Mouse (Mus musculus) neural tube, embryonic 15.5 days (tissue): ENCODE measurements at regions not wholly inside any gene's neighbourhood (a gene's known extent, or its start where the extent isn't known, plus 50 kb on each side); places are given as distances from the start of the nearest gene placed in this dataset.

Experiments used
- ATAC-seq: fragments of 200-750 bp; cut with Nextera tagmentation; 2 replicates; pipeline ENCODE4 v1.8.0; 2017; ENCODE audit warnings: mild to moderate bottlenecking, moderate TSS enrichment, moderate library complexity; ENCODE audit not compliant: low FRiP score
- H3K27ac ChIP-seq: fragments of 300-500 bp; sonication (generic); replicated peaks from 2 replicates; pipeline ENCODE4 v1.5.1; 2015; ENCODE audit warnings: mild to moderate bottlenecking, inconsistent platforms
- H3K27me3 ChIP-seq: fragments of 300-500 bp; sonication (generic); replicated peaks from 2 replicates; pipeline ENCODE4 v1.6.1; 2015; ENCODE audit warnings: inconsistent platforms
- H3K36me3 ChIP-seq: fragments of 300-500 bp; sonication (generic); 2 replicates; pipeline ENCODE4 v1.6.1; 2015; ENCODE audit warnings: inconsistent platforms
- H3K4me1 ChIP-seq: fragments of 300-500 bp; sonication (generic); 2 replicates; pipeline ENCODE4 v1.6.1; 2015; ENCODE audit warnings: inconsistent platforms
- H3K4me2 ChIP-seq: fragments of 300-500 bp; sonication (generic); 2 replicates; pipeline ENCODE4 v1.6.1; 2015; ENCODE audit warnings: inconsistent platforms, mild to moderate bottlenecking, moderate library complexity
- H3K4me3 ChIP-seq: fragments of 300-500 bp; sonication (generic); replicated peaks from 2 replicates; pipeline ENCODE4 v1.5.1; 2015; ENCODE audit warnings: mild to moderate bottlenecking, inconsistent platforms
- H3K9ac ChIP-seq: fragments of 300-500 bp; sonication (generic); replicated peaks from 2 replicates; pipeline ENCODE4 v1.6.1; 2015; ENCODE audit warnings: mild to moderate bottlenecking, inconsistent platforms
- H3K9me3 ChIP-seq: fragments of 300-500 bp; sonication (generic); replicated peaks from 2 replicates; pipeline ENCODE4 v1.6.1; 2016; ENCODE audit warnings: inconsistent platforms
- WGBS: fragments of 180-500 bp; shearing (Covaris S2); methylation state at CpG from one replicate; pipeline ENCODE4 v1.1.7; 2015; ENCODE audit warnings: mixed read lengths; 5-methylcytosine and 5-hydroxymethylcytosine counted together

DNA sequence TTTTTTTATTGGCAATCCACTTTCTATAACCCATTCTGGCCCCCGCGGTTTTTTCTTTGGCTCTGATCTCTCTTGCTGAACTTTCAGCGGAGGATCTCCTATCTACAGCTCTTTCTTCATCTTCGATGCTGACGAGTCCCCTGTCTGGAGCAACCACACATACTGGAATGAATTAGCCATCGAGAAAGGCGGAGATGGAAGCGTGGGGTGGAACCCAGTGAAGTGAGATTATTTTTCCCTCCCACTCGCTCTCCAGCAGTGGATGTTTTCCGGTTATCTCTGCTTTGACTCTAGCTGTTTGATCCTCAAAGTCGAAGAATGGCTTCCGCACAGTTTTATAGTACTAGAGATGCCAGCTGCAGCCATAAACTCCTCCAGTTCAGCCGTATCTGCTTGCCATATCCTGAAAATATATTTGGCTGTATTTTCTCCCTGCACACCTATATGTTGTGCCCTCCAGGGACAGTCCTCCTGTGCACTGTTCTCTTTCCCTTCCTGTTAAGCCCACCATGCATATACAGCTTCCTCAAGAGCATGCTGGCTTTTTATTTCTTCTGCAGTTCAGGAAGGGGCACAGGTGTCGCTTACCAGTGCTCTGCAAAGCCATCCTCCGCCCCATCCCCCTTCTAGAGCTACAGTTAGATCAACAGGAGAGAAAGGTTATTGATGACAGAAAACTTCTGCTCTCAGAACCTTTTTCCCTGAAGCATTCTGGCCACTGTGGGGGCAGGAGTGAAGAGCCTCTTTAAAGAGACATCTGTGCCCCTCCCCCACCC is 284.3 kb upstream of the Gadl1 start:
- Histone ChIP-seq H3K9ac (no peak overlapping the region), H3K4me2 (no peak overlapping the region), H3K27ac (no peak overlapping the region), H3K4me3 (no peak overlapping the region), H3K36me3 (no peaks in the 10 kb centered on the region), H3K4me1 (peaks cover 9% of the 10 kb centered on the region), H3K27me3 (no peaks in the 10 kb centered on the region), H3K9me3 (no peaks in the 10 kb centered on the region)
- ATAC-seq: no peak
- 68% methylated on average over 15 of the region's 15 CpGs for WGBS

DNA sequence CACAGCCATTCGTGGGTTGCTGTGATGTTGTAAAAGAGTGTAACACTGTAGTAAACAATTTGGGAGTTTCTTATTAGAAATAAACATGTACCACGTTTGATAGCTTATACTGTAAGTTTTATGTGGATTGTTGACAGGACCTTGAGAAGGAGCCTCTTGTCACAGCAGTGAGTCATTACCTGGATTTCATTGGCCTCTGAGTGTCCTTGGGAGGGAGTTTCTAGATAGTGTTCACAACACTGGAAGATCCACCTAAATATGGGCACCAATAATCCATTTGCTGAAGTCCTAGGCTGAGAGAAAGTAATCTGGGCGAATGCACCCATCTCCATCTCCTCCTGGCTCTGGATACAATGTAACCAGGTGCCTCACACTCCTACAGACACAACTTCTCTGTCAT is 281.7 kb upstream of the Gadl1 start:
- Histone ChIP-seq H3K4me1 (peaks cover 9% of the 10 kb centered on the region), H3K4me3 (no peak overlapping the region), H3K27ac (no peak overlapping the region), H3K27me3 (no peaks in the 10 kb centered on the region), H3K36me3 (no peaks in the 10 kb centered on the region), H3K4me2 (no peak overlapping the region), H3K9ac (no peak overlapping the region), H3K9me3 (no peaks in the 10 kb centered on the region)
- ATAC-seq: no peak
- 81% methylated on average over 3 of the region's 3 CpGs for WGBS

DNA sequence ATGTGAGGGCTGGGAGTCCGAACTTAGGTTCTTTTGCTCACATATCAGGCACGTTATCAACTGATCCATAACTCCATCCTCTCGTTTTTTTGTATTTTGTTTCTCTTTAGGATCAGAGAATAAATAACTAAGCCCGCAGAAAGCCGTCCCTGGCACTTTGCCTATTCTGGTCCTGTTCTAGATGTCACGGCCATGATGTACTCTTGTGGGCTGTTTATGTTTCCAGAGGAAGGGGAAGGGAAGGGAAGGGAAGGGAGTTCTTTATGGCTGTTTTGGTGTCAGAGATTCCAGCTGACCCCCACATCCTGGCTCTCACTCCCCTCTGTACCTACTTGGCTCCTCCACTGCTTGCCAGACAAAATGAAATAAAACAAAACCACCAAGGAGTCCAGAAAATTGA is 272.1 kb upstream of the Gadl1 start:
- ATAC-seq: no peak
- H3K27me3 ChIP-seq: no peaks in the 10 kb centered on the region
- no peak overlapping the region for H3K4me2 ChIP-seq
- WGBS: 82% methylated on average over 6 of the region's 6 CpGs
- no peaks in the 10 kb centered on the region for H3K36me3 ChIP-seq
- H3K4me1 ChIP-seq: no peaks in the 10 kb centered on the region
- no peaks in the 10 kb centered on the region for H3K9me3 ChIP-seq
- H3K27ac ChIP-seq: no peak overlapping the region
- no peak overlapping the region for H3K4me3 ChIP-seq
- H3K9ac ChIP-seq: no peak overlapping the region

DNA sequence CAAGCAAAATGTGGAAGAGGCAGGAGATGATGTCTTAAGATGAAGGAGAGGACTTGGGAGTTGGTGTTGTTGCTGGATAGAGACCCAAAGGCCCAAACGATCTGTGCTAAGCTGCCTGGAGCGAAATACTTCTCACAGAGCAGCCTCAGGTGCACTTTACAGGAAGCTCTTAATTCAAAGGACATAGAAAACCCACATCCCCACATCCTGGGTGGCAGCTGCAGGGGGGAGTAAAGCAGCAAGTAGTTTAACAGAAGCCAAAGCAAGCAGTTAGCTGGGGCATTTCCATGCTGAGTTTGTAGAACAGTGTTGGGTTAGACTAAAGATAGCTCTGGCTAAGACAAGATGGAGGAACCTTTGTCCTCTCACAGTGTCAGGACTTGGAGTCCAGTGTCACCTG is 268.5 kb upstream of the Gadl1 start:
- no peaks in the 10 kb centered on the region for H3K9me3 ChIP-seq
- 87% methylated on average over 2 of the region's 2 CpGs for WGBS

DNA sequence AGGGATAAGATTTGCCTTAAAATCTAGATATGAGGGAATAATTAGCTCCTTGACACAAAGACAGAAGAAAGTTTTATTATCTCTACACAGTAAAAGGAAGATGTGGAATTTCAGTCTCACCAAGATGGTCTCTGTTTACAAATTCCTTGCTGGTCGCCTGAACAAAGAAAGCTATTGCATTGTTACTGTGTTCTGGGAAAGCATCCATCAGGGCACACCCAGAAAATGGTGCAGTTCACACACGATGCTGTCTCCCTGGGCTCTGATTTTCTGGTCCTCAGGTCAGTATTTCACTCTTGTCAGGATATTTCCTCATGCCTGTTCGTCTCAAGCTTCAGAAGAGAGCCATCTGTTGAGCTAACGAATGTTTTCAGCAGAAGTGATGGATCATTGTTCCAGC is 267.2 kb upstream of the Gadl1 start:
- H3K27ac ChIP-seq: no peak overlapping the region
- H3K9me3 ChIP-seq: no peaks in the 10 kb centered on the region
- peaks cover 16% of the 10 kb centered on the region; the same call in 1 of the 2 replicates for H3K4me1 ChIP-seq
- no peak overlapping the region for H3K4me3 ChIP-seq
- H3K9ac ChIP-seq: no peak overlapping the region
- H3K4me2 ChIP-seq: no peak overlapping the region
- no peaks in the 10 kb centered on the region for H3K27me3 ChIP-seq
- WGBS: 21% methylated on average over 4 of the region's 4 CpGs
- ATAC-seq: no peak
- no peaks in the 10 kb centered on the region for H3K36me3 ChIP-seq

More for the DNA sequence above, 268.5 kb upstream of the Gadl1 start:
- Histone ChIP-seq H3K9ac (no peak overlapping the region), H3K4me2 (no peak overlapping the region), H3K4me3 (no peak overlapping the region), H3K27me3 (no peaks in the 10 kb centered on the region), H3K27ac (no peak overlapping the region), H3K4me1 (peaks cover 8% of the 10 kb centered on the region; the same call in 1 of the 2 replicates), H3K36me3 (no peaks in the 10 kb centered on the region)
- no peak for ATAC-seq

DNA sequence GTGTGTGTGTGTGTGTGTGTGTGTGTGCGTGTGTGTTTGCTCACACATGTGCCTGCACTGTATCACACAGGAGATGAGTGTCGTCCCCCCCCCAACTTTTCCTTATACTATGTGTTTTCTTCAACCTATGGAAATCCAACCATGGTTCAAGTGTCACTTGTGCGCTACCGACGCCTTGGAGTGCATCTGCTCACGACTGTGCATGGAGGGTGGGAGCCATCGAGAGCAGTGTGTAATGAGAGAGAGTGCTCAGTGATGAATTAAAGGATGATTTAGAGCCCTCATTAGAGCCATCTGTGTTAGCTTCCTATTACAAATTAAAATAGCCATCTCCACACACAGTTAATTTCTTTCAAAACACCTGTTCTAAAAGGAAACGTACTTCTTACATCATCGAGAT is 264.3 kb upstream of the Gadl1 start:
- peaks cover 16% of the 10 kb centered on the region; the same call in 1 of the 2 replicates for H3K4me1 ChIP-seq
- H3K9me3 ChIP-seq: no peaks in the 10 kb centered on the region
- H3K27ac ChIP-seq: no peak overlapping the region
- H3K4me2 ChIP-seq: no peak overlapping the region
- H3K9ac ChIP-seq: no peak overlapping the region
- WGBS: 44% methylated on average over 9 of the region's 9 CpGs
- H3K27me3 ChIP-seq: no peaks in the 10 kb centered on the region
- H3K4me3 ChIP-seq: no peak overlapping the region
- H3K36me3 ChIP-seq: no peaks in the 10 kb centered on the region
- peak; percentile 38; the same call in 1 of the 2 replicates for ATAC-seq

DNA sequence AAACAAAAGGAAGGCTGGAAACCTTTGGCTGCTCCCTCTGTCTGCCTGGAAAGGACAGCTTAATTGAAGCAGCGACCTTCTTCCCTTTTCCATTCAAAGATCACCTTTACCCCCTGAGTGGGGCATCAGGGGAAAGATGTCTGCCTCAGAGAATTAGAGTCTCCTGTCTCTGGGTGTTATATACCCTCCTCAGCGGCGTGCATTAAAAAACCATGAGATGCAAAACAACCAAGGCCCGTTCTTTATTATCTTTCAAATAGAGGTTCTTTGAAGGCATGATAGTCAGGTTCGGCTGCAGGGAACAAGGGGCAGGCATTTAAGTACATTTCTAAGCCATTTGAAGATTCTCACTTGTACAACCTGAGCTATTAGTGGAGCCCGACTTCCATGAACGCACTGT is 263.0 kb upstream of the Gadl1 start:
- Histone ChIP-seq H3K27me3 (no peaks in the 10 kb centered on the region), H3K4me1 (peaks cover 16% of the 10 kb centered on the region; the same call in 1 of the 2 replicates), H3K9me3 (no peaks in the 10 kb centered on the region), H3K27ac (no peak overlapping the region), H3K4me3 (no peak overlapping the region), H3K36me3 (no peaks in the 10 kb centered on the region), H3K9ac (no peak overlapping the region), H3K4me2 (no peak overlapping the region)
- ATAC-seq: no peak
- 28% methylated on average over 7 of the region's 7 CpGs for WGBS

DNA sequence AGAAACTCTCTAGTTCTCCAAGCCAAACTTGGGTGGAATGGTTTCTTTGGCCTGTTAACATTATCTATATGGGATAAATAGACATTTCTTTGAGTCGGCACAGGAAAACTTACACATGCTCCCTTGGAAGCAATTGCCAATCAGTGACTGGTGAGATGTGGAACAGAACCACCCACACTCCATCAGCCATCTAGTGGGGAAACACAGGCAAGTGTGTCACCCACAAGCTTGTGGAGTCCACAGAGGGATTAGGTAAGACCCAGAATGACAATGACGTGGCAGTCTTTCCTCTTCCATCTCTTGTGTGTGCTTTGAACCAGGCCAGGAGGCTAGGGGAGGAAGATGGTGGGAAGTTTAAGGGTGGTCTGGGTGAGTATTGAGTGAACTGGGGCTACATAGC is 257.5 kb upstream of the Gadl1 start:
- no peak overlapping the region for H3K4me3 ChIP-seq
- H3K27ac ChIP-seq: no peak overlapping the region
- no peaks in the 10 kb centered on the region for H3K36me3 ChIP-seq
- no peaks in the 10 kb centered on the region for H3K9me3 ChIP-seq
- H3K4me1 ChIP-seq: no peaks in the 10 kb centered on the region
- ATAC-seq: no peak
- WGBS: 86% methylated on average over 2 of the region's 2 CpGs
- H3K9ac ChIP-seq: no peak overlapping the region
- H3K4me2 ChIP-seq: no peak overlapping the region
- no peaks in the 10 kb centered on the region for H3K27me3 ChIP-seq

DNA sequence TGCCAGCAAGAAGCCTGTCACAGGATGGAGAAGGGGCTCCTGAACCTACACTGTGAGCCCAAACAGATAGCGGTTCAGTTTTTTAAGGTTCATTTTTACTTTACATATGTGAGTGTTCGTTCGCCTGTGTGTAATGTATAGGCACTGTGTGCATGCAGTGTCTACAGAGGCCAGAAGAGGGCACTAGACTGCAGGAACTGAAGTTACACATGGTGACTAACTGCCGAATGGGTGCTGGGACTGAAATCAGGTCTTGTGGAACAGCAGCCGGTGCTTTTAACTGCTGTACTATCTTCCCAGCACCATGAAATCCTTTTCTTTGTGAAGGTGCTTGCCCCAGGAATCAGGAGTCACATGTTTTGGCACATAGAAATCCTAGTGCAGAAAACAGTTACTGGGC is 256.1 kb upstream of the Gadl1 start:
- no peak overlapping the region for H3K4me3 ChIP-seq
- H3K36me3 ChIP-seq: no peaks in the 10 kb centered on the region
- H3K4me1 ChIP-seq: no peaks in the 10 kb centered on the region
- 95% methylated on average over 5 of the region's 5 CpGs for whole genome bisulfite sequencing
- ATAC-seq: no peak
- no peak overlapping the region for H3K9ac ChIP-seq
- no peak overlapping the region for H3K27ac ChIP-seq
- no peaks in the 10 kb centered on the region for H3K27me3 ChIP-seq
- H3K9me3 ChIP-seq: no peaks in the 10 kb centered on the region
- no peak overlapping the region for H3K4me2 ChIP-seq

DNA sequence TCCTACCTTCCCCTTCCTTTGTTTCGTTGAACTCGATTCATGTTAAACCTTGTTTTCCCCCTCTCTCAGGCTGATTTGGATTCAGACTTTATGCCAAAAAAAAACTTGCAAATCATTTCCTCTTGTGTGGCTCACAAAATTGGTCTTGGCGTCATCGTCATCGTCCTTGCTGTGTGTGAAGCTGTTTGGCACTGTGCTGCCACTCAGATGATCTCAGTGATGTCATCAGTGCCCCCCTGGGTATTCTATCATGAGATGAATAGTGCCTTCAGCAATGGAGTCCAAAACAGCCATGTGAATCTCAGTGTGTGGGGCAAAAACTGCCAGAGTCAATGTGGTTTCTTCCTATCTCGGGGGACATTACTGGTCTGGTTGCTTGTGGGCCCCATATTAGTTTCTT is 254.3 kb upstream of the Gadl1 start:
- 83% methylated on average over 6 of the region's 6 CpGs for WGBS

DNA sequence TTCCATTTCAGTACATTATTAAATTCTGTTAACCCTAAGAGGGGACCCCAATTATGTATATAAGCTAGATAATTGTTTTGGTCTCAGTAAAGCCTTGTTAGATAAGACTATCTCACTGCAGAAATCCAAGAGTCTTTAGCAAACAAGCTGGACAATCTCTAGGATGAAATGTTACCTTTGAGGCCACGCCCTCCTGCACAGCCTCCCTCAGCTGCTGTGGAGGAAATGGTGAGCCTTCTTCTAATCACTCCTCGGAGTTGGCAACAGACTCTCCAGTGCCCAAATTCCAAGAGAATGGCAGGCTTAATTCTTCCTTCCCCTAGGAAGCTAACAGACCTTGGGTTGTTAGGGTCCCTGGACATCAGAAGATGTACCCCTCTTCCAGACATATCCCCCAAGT is 252.7 kb upstream of the Gadl1 start:
- Histone ChIP-seq H3K27me3 (no peaks in the 10 kb centered on the region), H3K9me3 (no peaks in the 10 kb centered on the region), H3K27ac (no peak overlapping the region), H3K4me3 (no peak overlapping the region), H3K4me1 (no peaks in the 10 kb centered on the region), H3K9ac (no peak overlapping the region), H3K4me2 (no peak overlapping the region), H3K36me3 (no peaks in the 10 kb centered on the region)
- WGBS: 71% methylated on average over 2 of the region's 2 CpGs
- ATAC-seq: no peak

More for the DNA sequence above, 254.3 kb upstream of the Gadl1 start:
- ATAC-seq: no peak
- no peak overlapping the region for H3K9ac ChIP-seq
- H3K4me3 ChIP-seq: no peak overlapping the region
- no peaks in the 10 kb centered on the region for H3K4me1 ChIP-seq
- H3K9me3 ChIP-seq: no peaks in the 10 kb centered on the region
- H3K27ac ChIP-seq: no peak overlapping the region
- no peaks in the 10 kb centered on the region for H3K36me3 ChIP-seq
- H3K27me3 ChIP-seq: no peaks in the 10 kb centered on the region
- H3K4me2 ChIP-seq: no peak overlapping the region

DNA sequence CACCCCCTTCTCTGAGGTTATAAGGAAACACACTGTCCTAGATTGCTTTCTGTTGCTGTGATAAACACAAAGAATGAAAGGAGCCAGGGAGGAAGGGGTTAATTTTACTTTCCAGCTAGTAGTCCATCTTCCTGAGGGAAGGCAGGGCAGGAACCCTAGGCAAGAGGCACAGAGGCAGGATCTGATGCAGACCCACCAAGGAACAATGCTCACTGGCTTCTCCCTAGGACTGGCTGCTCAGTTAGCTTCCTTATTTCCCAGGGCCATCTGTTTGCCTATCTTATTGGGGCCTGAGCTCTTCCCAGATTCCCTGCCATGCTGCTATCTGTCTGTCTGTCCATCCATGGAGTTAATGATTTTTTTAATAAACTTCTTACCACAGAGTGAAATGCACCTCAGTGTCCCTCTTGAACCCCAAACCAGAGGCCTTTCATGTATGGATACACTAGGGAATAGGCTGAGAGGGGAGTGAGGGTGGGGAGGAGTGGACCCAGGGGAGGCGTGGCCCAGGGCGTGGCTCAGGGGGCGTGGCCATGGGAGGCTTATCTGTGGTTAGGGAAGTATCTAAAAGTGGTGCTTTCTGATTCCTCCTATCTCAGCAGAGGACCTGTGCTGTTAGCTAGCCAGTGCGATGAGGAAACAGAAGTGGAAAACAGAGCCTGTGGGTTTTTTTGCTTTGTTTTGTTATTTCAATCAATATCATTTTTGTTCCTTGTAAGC is 252.1 kb upstream of the Gadl1 start:
- WGBS: 68% methylated on average over 4 of the region's 4 CpGs
- no peak overlapping the region for H3K4me3 ChIP-seq
- no peaks in the 10 kb centered on the region for H3K9me3 ChIP-seq
- H3K4me2 ChIP-seq: no peak overlapping the region
- H3K27me3 ChIP-seq: no peaks in the 10 kb centered on the region
- no peak overlapping the region for H3K9ac ChIP-seq
- H3K27ac ChIP-seq: no peak overlapping the region
- H3K36me3 ChIP-seq: no peaks in the 10 kb centered on the region
- ATAC-seq: no peak
- no peaks in the 10 kb centered on the region for H3K4me1 ChIP-seq
